Mouse (Mus musculus) midbrain, embryonic 11.5 days (tissue): ENCODE results near the gene Cbfa2t3. TPM values are rescaled to one million over a fixed set of nuclear protein-coding genes. Genes with fewer than 3 reads are reported as not detected.

Experiments used
- ATAC-seq: fragments of 200-750 bp; cut with Nextera tagmentation; 2 replicates; pipeline ENCODE4 v1.8.0; 2017; ENCODE audit warnings: moderate TSS enrichment, moderate library complexity; ENCODE audit not compliant: low FRiP score
- DNase-seq: peaks from one replicate; pipeline ENCODE4 v3.0.0; 2015; ENCODE audit warnings: low spot score; ENCODE audit errors: missing footprints
- H3K27ac ChIP-seq: fragments of 300-500 bp; sonication (generic); 2 replicates; pipeline ENCODE4 v1.5.1; 2014; ENCODE audit warnings: low read depth, low read length
- H3K27me3 ChIP-seq: fragments of 300-500 bp; sonication (generic); 2 replicates; pipeline ENCODE4 v1.6.1; 2014; ENCODE audit warnings: mild to moderate bottlenecking, low read length, moderate library complexity, mixed read lengths; ENCODE audit not compliant: control insufficient read depth, insufficient read depth
- H3K36me3 ChIP-seq: fragments of 300-500 bp; sonication (generic); 2 replicates; pipeline ENCODE4 v1.6.1; 2014; ENCODE audit warnings: mild to moderate bottlenecking, low read length, moderate library complexity, mixed read lengths; ENCODE audit not compliant: control insufficient read depth, insufficient read depth
- H3K4me1 ChIP-seq: fragments of 300-500 bp; sonication (generic); 2 replicates; pipeline ENCODE4 v1.6.1; 2014; ENCODE audit warnings: low read length; ENCODE audit not compliant: control insufficient read depth, insufficient read depth
- H3K4me2 ChIP-seq: fragments of 300-500 bp; sonication (generic); 2 replicates; pipeline ENCODE4 v1.6.1; 2014; ENCODE audit warnings: mild to moderate bottlenecking, moderate library complexity
- H3K4me3 ChIP-seq: fragments of 300-500 bp; sonication (generic); 2 replicates; pipeline ENCODE4 v1.5.1; 2014; ENCODE audit warnings: low read depth, low read length
- H3K9ac ChIP-seq: fragments of 300-500 bp; sonication (generic); 2 replicates; pipeline ENCODE4 v1.6.1; 2014; ENCODE audit warnings: low read length
- H3K9me3 ChIP-seq: fragments of 300-500 bp; sonication (generic); 2 replicates; pipeline ENCODE4 v1.6.1; 2016; ENCODE audit warnings: low read length; ENCODE audit not compliant: control insufficient read depth
- WGBS: fragments of 180-500 bp; shearing (Covaris S2); extraction: QIAGEN DNeasy Blood & Tissue Kit; methylation state at CpG from one replicate; pipeline ENCODE4 v1.1.7; 2014; 5-methylcytosine and 5-hydroxymethylcytosine counted together
- polyA plus RNA-seq: library from polyadenylated mRNA; unstranded; fragments of >200 nt; fragmentation: Nextera tagmentation; extraction: Ambion mirVana; gene quantifications from 2 replicates; pipeline ENCODE4 v1.2.1, GENCODE M21; 2014

The Cbfa2t3 gene
- polyA plus RNA-seq, 1 experiment from 2014 or later = 6.1 TPM

GRCm38 (mm10) chr8:122712411-122713156 is 13.7 kb upstream of the Cbfa2t3 start:
- 82% methylated on average over 12 of the region's 12 CpGs for WGBS
- Histone ChIP-seq H3K27me3 (no peaks in the 10 kb centered on the region), H3K4me3 (no peak overlapping the region), H3K9me3 (no peaks in the 10 kb centered on the region), H3K4me2 (no peak overlapping the region), H3K9ac (no peak overlapping the region), H3K36me3 (no peaks in the 10 kb centered on the region), H3K27ac (no peak overlapping the region), H3K4me1 (no peaks in the 10 kb centered on the region)
- no peak for ATAC-seq
- DNase-seq = peak; percentile 76

- no peak for ATAC-seq
- WGBS = 81% methylated on average over 11 of the region's 11 CpGs
- no peak overlapping the region for H3K4me3 ChIP-seq
- H3K27ac ChIP-seq = no peak overlapping the region
- H3K9ac ChIP-seq = no peak overlapping the region
- no peaks in the 10 kb centered on the region for H3K27me3 ChIP-seq
- no peaks in the 10 kb centered on the region for H3K9me3 ChIP-seq
- DNase-seq = no peak
- no peaks in the 10 kb centered on the region for H3K36me3 ChIP-seq
- H3K4me1 ChIP-seq = no peaks in the 10 kb centered on the region
- H3K4me2 ChIP-seq = no peak overlapping the region
Observed at GRCm38 (mm10) chr8:122711891-122712365, 13.0 kb upstream of the Cbfa2t3 start.

- DNase-seq (peak; percentile 47), ATAC-seq (no peak)
- Histone ChIP-seq H3K4me2 (no peak overlapping the region), H3K27ac (no peak overlapping the region), H3K4me3 (no peak overlapping the region), H3K27me3 (no peaks in the 10 kb centered on the region), H3K4me1 (no peaks in the 10 kb centered on the region), H3K36me3 (no peaks in the 10 kb centered on the region), H3K9me3 (no peaks in the 10 kb centered on the region), H3K9ac (no peak overlapping the region)
- 73% methylated on average over 3 of the region's 3 CpGs for WGBS
Observed at GRCm38 (mm10) chr8:122711480-122711879, 12.6 kb upstream of the Cbfa2t3 start.

- no peaks in the 10 kb centered on the region for H3K27me3 ChIP-seq
- H3K36me3 ChIP-seq = no peaks in the 10 kb centered on the region
- H3K4me1 ChIP-seq = peaks cover 4% of the 10 kb centered on the region; the same call in 1 of the 2 replicates
- no peak overlapping the region for H3K27ac ChIP-seq
- no peak overlapping the region for H3K4me2 ChIP-seq
- no peak overlapping the region for H3K4me3 ChIP-seq
- whole genome bisulfite sequencing = 46% methylated on average over 26 of the region's 26 CpGs
- DNase-seq (peak; percentile 86), ATAC-seq (no peak)
- no peak overlapping the region for H3K9ac ChIP-seq
- H3K9me3 ChIP-seq = no peaks in the 10 kb centered on the region
Observed at GRCm38 (mm10) chr8:122709340-122710111, 10.6 kb upstream of the Cbfa2t3 start.

DNA sequence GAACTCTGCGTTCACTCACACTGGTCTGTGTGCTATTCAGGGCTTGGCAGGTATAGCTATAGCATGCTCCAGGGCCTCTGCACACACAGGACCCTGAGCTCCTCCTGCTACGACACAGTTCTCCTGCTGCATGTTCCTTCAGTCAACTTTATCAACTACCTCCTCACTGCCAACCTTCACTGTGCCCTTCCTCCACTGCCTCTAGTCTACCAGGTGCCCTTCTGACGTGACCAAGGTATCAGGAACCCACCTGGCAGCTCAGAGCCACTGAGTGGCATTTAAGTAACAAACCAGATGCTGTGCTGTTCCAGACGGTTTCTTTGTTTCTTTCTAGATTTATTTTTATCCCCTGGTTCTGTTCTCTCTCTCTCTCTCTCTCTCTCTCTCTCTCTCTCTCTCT is 8.3 kb upstream of the Cbfa2t3 start:
- H3K36me3 ChIP-seq = no peaks in the 10 kb centered on the region
- H3K27ac ChIP-seq = no peak overlapping the region
- ATAC-seq (no peak), DNase-seq (peak; percentile 14)
- 73% methylated on average over 4 of the region's 4 CpGs for WGBS
- peaks cover 4% of the 10 kb centered on the region; the same call in 1 of the 2 replicates for H3K4me1 ChIP-seq
- no peaks in the 10 kb centered on the region for H3K27me3 ChIP-seq
- no peaks in the 10 kb centered on the region for H3K9me3 ChIP-seq
- no peak overlapping the region for H3K4me3 ChIP-seq
- no peak overlapping the region for H3K4me2 ChIP-seq
- H3K9ac ChIP-seq = no peak overlapping the region

DNA sequence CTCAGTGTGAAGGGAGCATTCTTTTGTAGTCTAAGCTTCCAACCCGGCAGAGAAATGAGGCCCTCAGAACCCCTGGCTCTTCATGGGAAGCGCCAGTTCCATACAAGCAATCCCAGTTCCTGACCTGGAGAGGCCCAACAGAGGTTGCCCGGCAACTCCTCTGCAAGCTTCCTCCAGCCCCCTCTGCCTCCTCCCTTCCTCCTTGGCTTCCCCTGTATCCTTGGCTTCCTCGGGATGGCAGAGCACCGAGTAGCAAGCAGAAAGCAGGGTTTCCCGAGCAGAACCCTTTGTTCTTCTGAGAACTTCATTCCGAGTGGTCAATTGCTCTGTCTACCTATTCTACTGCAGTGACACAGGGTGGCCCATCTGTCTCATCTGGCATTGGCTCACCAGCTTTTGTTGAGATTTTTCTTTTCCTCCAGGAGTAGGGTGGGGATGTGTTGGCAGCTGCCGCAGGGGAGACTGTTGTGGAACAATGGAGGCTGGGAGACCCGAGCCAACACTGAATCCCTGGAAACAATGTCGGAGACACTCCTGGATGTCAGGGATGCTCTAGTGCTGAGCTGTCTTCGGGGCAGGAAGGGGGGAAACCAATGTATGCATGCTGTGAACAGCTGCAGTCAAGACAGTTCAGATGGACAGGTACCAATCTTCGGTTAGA is 7.1 kb upstream of the Cbfa2t3 start:
- no peaks in the 10 kb centered on the region for H3K9me3 ChIP-seq
- 0 out of 2 replicates have a peak, but pooled peaks have one; percentile 11 for ATAC-seq
- peaks cover 4% of the 10 kb centered on the region; the same call in 1 of the 2 replicates for H3K4me1 ChIP-seq
- no peak overlapping the region; the same call in 1 of the 2 replicates for H3K27ac ChIP-seq
- 34% methylated on average over 12 of the region's 12 CpGs for WGBS
- peak; percentile 82 for DNase-seq
- no peak overlapping the region for H3K4me3 ChIP-seq
- no peaks in the 10 kb centered on the region for H3K36me3 ChIP-seq
- H3K27me3 ChIP-seq = no peaks in the 10 kb centered on the region
- no peak overlapping the region for H3K9ac ChIP-seq
- H3K4me2 ChIP-seq = no peak overlapping the region

DNA sequence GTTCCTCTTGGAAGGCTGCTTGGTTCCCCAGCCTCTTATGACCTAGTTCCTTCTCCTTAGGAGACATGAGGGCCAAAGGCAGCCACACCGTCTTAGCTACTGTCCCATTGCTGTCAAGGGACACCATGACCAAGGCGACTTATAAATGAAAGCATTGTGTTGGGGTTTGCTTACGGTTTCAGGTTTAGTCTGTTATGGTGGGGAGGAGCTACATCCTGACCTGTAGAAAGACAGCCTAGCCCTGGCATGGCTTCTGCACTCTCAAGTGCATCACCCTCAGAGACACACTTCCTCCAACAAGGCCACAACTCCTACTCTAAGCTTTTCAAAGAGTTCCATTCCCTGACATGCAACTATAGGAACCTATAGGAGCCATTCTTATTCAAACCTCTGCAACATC is 5.7 kb upstream of the Cbfa2t3 start:
- no peak overlapping the region for H3K4me2 ChIP-seq
- peak; percentile 21 for DNase-seq
- no peak overlapping the region for H3K4me3 ChIP-seq
- H3K36me3 ChIP-seq = no peaks in the 10 kb centered on the region
- H3K27ac ChIP-seq = no peak overlapping the region
- H3K9ac ChIP-seq = no peak overlapping the region
- no peaks in the 10 kb centered on the region for H3K27me3 ChIP-seq
- no peak for ATAC-seq
- WGBS = 92% methylated on average over 3 of the region's 3 CpGs
- peaks cover 4% of the 10 kb centered on the region; the same call in 1 of the 2 replicates for H3K4me1 ChIP-seq
- H3K9me3 ChIP-seq = no peaks in the 10 kb centered on the region

DNA sequence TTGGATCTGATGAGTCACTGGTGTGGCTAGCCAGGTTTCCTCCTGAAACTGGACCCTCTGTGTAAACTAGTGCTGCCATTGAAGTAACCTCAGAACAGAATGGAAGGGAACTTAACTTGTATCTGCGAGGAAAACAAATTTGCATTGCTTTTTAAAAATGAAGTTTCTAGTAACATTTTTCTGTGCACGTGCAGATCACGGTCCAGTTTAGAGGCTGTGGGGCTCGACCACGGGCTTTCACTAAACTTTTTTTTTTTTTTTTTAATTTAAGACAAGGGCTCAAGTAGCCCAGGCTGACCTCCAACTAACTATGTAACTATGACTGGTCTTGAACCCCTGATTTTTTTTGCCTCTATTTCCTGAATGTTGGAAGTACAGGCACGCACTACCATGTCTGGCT is 4.0 kb upstream of the Cbfa2t3 start:
- H3K36me3 ChIP-seq = no peaks in the 10 kb centered on the region
- no peak overlapping the region for H3K27ac ChIP-seq
- no peaks in the 10 kb centered on the region for H3K9me3 ChIP-seq
- DNase-seq = peak; percentile 54
- peaks cover 7% of the 10 kb centered on the region; the same call in 1 of the 2 replicates for H3K4me1 ChIP-seq
- 89% methylated on average over 6 of the region's 6 CpGs for WGBS
- no peak overlapping the region for H3K9ac ChIP-seq
- no peak overlapping the region for H3K4me3 ChIP-seq
- H3K4me2 ChIP-seq = no peak overlapping the region
- no peaks in the 10 kb centered on the region for H3K27me3 ChIP-seq
- no peak for ATAC-seq
